Mouse (Mus musculus) kidney, postnatal 36 days (tissue): ENCODE measurements around the gene Traf3.

Experiments
- DNase-seq, 2 experiments: peaks; one replicate each; pipeline ENCODE4 v3.0.0; 2021 to 2022; ENCODE audit warnings: mixed read lengths in 2 of 2

The Traf3 gene

GRCm38 (mm10) chr12:111203945-111204344 lies 37.8 kb downstream of the Traf3 start:
- DNase-seq = no peak

- DNase-seq = no peak
Observed at GRCm38 (mm10) chr12:111207641-111208040, 41.5 kb downstream of the Traf3 start.

- no peak for DNase-seq
Observed at GRCm38 (mm10) chr12:111211729-111212128, 45.6 kb downstream of the Traf3 start.

- DNase-seq = no peak
Observed at GRCm38 (mm10) chr12:111218867-111219266, 52.7 kb downstream of the Traf3 start.

- peak in 1 of 2 experiments; percentile 20 for DNase-seq
Observed at GRCm38 (mm10) chr12:111225197-111225780, 59.1 kb downstream of the Traf3 start.

- no peak for DNase-seq
Observed at GRCm38 (mm10) chr12:111227410-111227809, 61.2 kb downstream of the Traf3 start.

- no peak for DNase-seq
Observed at GRCm38 (mm10) chr12:111228488-111228887, 62.3 kb downstream of the Traf3 start.

GRCm38 (mm10) chr12:111230793-111231192 lies 64.6 kb downstream of the Traf3 start:
- DNase-seq = no peak

- no peak for DNase-seq
Observed at GRCm38 (mm10) chr12:111233798-111234197, 67.6 kb downstream of the Traf3 start.

- no peak for DNase-seq
Observed at GRCm38 (mm10) chr12:111234383-111234782, 68.2 kb downstream of the Traf3 start.

- no peak for DNase-seq
Observed at GRCm38 (mm10) chr12:111235631-111236030, 69.5 kb downstream of the Traf3 start.

GRCm38 (mm10) chr12:111237611-111238188 lies 71.5 kb downstream of the Traf3 start:
- no peak for DNase-seq

GRCm38 (mm10) chr12:111238345-111238744 lies 72.2 kb downstream of the Traf3 start:
- DNase-seq = no peak

GRCm38 (mm10) chr12:111238778-111239177 lies 72.6 kb downstream of the Traf3 start:
- peak; percentile 50 to 69 for DNase-seq

GRCm38 (mm10) chr12:111239930-111240329 lies 73.8 kb downstream of the Traf3 start:
- DNase-seq = peak; percentile 26 to 35

- no peak for DNase-seq
Observed at GRCm38 (mm10) chr12:111241916-111242315, 75.7 kb downstream of the Traf3 start.

- DNase-seq = no peak
Observed at GRCm38 (mm10) chr12:111242346-111242745, 76.2 kb downstream of the Traf3 start.

GRCm38 (mm10) chr12:111243733-111244132 lies 77.6 kb downstream of the Traf3 start:
- DNase-seq = no peak

- no peak for DNase-seq
Observed at GRCm38 (mm10) chr12:111245070-111245469, 78.9 kb downstream of the Traf3 start.

GRCm38 (mm10) chr12:111246808-111247464 lies 80.8 kb downstream of the Traf3 start:
- no peak for DNase-seq

GRCm38 (mm10) chr12:111249095-111249494 lies 82.9 kb downstream of the Traf3 start:
- DNase-seq = peak; percentile 47 to 54

GRCm38 (mm10) chr12:111250116-111250515 lies 83.9 kb downstream of the Traf3 start:
- no peak for DNase-seq

GRCm38 (mm10) chr12:111251227-111251626 lies 85.1 kb downstream of the Traf3 start:
- DNase-seq = no peak

GRCm38 (mm10) chr12:111263650-111264049 lies 97.5 kb downstream of the Traf3 start:
- DNase-seq = no peak
